Mouse (Mus musculus) lung, postnatal 10 days (tissue): ENCODE measurements around the gene Ppp2r5b.

ENCODE experiments used
- DNase-seq: peaks from one replicate; pipeline ENCODE4 v3.0.0; 2021

Gene Ppp2r5b

GRCm38 (mm10) chr19:6268670-6269132 is 33.0 kb upstream of the Ppp2r5b start:
- peak; percentile 71 for DNase-seq

- peak; percentile 92 for DNase-seq
Measured at GRCm38 (mm10) chr19:6268170-6268528, 32.5 kb upstream of the Ppp2r5b start.

- DNase-seq = peak; percentile 62
Measured at GRCm38 (mm10) chr19:6267306-6268169, 31.9 kb upstream of the Ppp2r5b start.

- DNase-seq = no peak
Measured at GRCm38 (mm10) chr19:6265727-6266182, 30.1 kb upstream of the Ppp2r5b start.

- no peak for DNase-seq
Measured at GRCm38 (mm10) chr19:6264945-6265344, 29.3 kb upstream of the Ppp2r5b start.

- DNase-seq = no peak
Measured at GRCm38 (mm10) chr19:6264200-6264599, 28.5 kb upstream of the Ppp2r5b start.

GRCm38 (mm10) chr19:6262839-6263433 is 27.3 kb upstream of the Ppp2r5b start:
- no peak for DNase-seq

- peak; percentile 85 for DNase-seq
Measured at GRCm38 (mm10) chr19:6262222-6262621, 26.6 kb upstream of the Ppp2r5b start.

GRCm38 (mm10) chr19:6261379-6261778 is 25.7 kb upstream of the Ppp2r5b start:
- no peak for DNase-seq

GRCm38 (mm10) chr19:6260946-6261345 is 25.3 kb upstream of the Ppp2r5b start:
- DNase-seq = no peak

GRCm38 (mm10) chr19:6260428-6260827 is 24.8 kb upstream of the Ppp2r5b start:
- DNase-seq = peak; percentile 55

GRCm38 (mm10) chr19:6253021-6253420 is 17.3 kb upstream of the Ppp2r5b start:
- no peak for DNase-seq

- DNase-seq = no peak
Measured at GRCm38 (mm10) chr19:6247526-6248300, 12.0 kb upstream of the Ppp2r5b start.

GRCm38 (mm10) chr19:6245806-6246205 is 10.1 kb upstream of the Ppp2r5b start:
- no peak for DNase-seq

GRCm38 (mm10) chr19:6243226-6243625 is 7.6 kb upstream of the Ppp2r5b start:
- DNase-seq = no peak

- DNase-seq = peak; percentile 84
Measured at GRCm38 (mm10) chr19:6242281-6242680, 6.6 kb upstream of the Ppp2r5b start.

GRCm38 (mm10) chr19:6241274-6242107 is 5.8 kb upstream of the Ppp2r5b start, which contains the start of gene Atg2a:
Atg2a (plus strand) TSS chr19:6241668.
- DNase-seq = peak; percentile 100

GRCm38 (mm10) chr19:6240725-6241124 is 5.1 kb upstream of the Ppp2r5b start:
- DNase-seq = no peak

- DNase-seq = no peak
Measured at GRCm38 (mm10) chr19:6240136-6240535, 4.5 kb upstream of the Ppp2r5b start.

GRCm38 (mm10) chr19:6238740-6239139 is 3.1 kb upstream of the Ppp2r5b start:
- no peak for DNase-seq

GRCm38 (mm10) chr19:6236842-6237241 is 1.2 kb upstream of the Ppp2r5b start:
- DNase-seq = peak; percentile 19

- DNase-seq = peak; percentile 97
Measured at GRCm38 (mm10) chr19:6236053-6236441, 375 bp upstream of the Ppp2r5b start.
